In genomic region chr17:67290662-67291240, GRCm38 (mm10) we compare ENCODE assay signal across 10 mouse cellular contexts.
DNase-seq lines count a peak whose midpoint lies in the region; ATAC-seq and TF ChIP-seq lines count a peak whose summit lies in the region.
"Had no signal": no experiment of that assay in that cellular context is flagged by ENCODE, and none has a peak within 500 bp of the region (broad histone marks: within the 10 kb centered on the region; RNA-seq: fewer than 3 reads in every experiment).

No protein-coding gene starts in this region.

- peaks cover 13% of the 10 kb centered on the region for H3K4me1 ChIP-seq in heart, adult 2 months (ENCODE audit: control insufficient read depth, insufficient read depth, low read length)
- no peaks in the 10 kb centered on the region; the same call in 1 of the 2 replicates for H3K4me1 ChIP-seq in forebrain, postnatal 0 days (ENCODE audit: insufficient read depth)
- H3K4me1 ChIP-seq in midbrain, embryonic 11.5 days (ENCODE audit: control insufficient read depth, insufficient read depth, low read length) = peaks cover 7% of the 10 kb centered on the region

- no peak for TF ChIP-seq CTCF in heart, adult 2 months (IDR thresholded peaks at IDR 0.05)
- no peak for TF ChIP-seq CTCF in forebrain, postnatal 0 days (IDR thresholded peaks at IDR 0.05; ENCODE audit: low read depth)

- H3K9ac ChIP-seq in heart, adult 2 months (ENCODE audit: low read depth, low read length) = 0 out of 2 replicates have a peak overlapping the region, but pooled peaks have one; percentile 29
- H3K9ac ChIP-seq in forebrain, postnatal 0 days = no peak overlapping the region
- no peak overlapping the region; the same call in 1 of the 2 replicates for H3K9ac ChIP-seq in midbrain, embryonic 11.5 days (ENCODE audit: low read length)

- H3K4me2 ChIP-seq in forebrain, postnatal 0 days (ENCODE audit: low read depth) = peak overlapping the region; percentile 37; the same call in 1 of the 2 replicates
- H3K4me2 ChIP-seq in midbrain, embryonic 11.5 days = peak overlapping the region; percentile 26; the same call in 1 of the 2 replicates

- DNase-seq in heart, adult 2 months = no peak
- no peak for DNase-seq in heart, postnatal 4 days
- DNase-seq in Muller cell, postnatal 12 days (ENCODE audit: inconsistent ontology term) = peak; percentile 61
- peak; percentile 72 for DNase-seq in forebrain, postnatal 0 days
- DNase-seq in midbrain, embryonic 11.5 days (ENCODE audit: low spot score, missing footprints) = peak; percentile 90
- DNase-seq in thymus, postnatal 25 days = no peak
- DNase-seq in MN1 (ENCODE audit: low spot score) = no peak
- DNase-seq in kidney, postnatal 14 days = no peak
- DNase-seq: adrenal gland, adult 8-10 months; kidney, adult 11 months had no signal

- H3K36me3 ChIP-seq in heart, adult 2 months (ENCODE audit: control insufficient read depth, insufficient read depth, low read length) = peaks cover 3% of the 10 kb centered on the region; the same call in 1 of the 2 replicates
- no peaks in the 10 kb centered on the region for H3K36me3 ChIP-seq in forebrain, postnatal 0 days (ENCODE audit: insufficient read depth)
- H3K36me3 ChIP-seq in midbrain, embryonic 11.5 days (ENCODE audit: control insufficient read depth, insufficient read depth, low read length) = no peaks in the 10 kb centered on the region

- intact Hi-C loops in heart, adult 2 months (cut with DNase I) = no loop called here

- no peaks in the 10 kb centered on the region for H3K27me3 ChIP-seq in heart, adult 2 months (ENCODE audit: control insufficient read depth, insufficient read depth, low read length)
- H3K27me3 ChIP-seq in forebrain, postnatal 0 days (ENCODE audit: insufficient read depth, low read length) = no peaks in the 10 kb centered on the region; the same call in 1 of the 2 replicates
- H3K27me3 ChIP-seq in midbrain, embryonic 11.5 days (ENCODE audit: control insufficient read depth, insufficient read depth, low read length) = no peaks in the 10 kb centered on the region

- peaks cover 7% of the 10 kb centered on the region for H3K79me2 ChIP-seq in heart, adult 2 months (replicated peaks; ENCODE audit: control insufficient read depth, insufficient read depth, low read length)

- WGBS in heart, adult 2 months = 52% methylated on average over 16 of the region's 16 CpGs
- 5% methylated on average over 16 of the region's 16 CpGs for WGBS in forebrain, postnatal 0 days
- WGBS in midbrain, embryonic 11.5 days = 22% methylated on average over 16 of the region's 16 CpGs

- no peak for TF ChIP-seq POLR2A in heart, adult 2 months (IDR thresholded peaks at IDR 0.05; ENCODE audit: insufficient read depth, low read depth, low read length)

- no peak for TF ChIP-seq EP300 in heart, adult 2 months (IDR thresholded peaks at IDR 0.05; ENCODE audit: insufficient read depth, low read depth, low read length)

- no peak overlapping the region for H3K4me3 ChIP-seq in heart, adult 2 months
- peak overlapping the region; percentile 20 for H3K4me3 ChIP-seq in forebrain, postnatal 0 days (ENCODE audit: low read depth, low read length)
- no peak overlapping the region for H3K4me3 ChIP-seq in midbrain, embryonic 11.5 days (ENCODE audit: low read depth, low read length)

- no peak overlapping the region for H3K27ac ChIP-seq in heart, adult 2 months
- H3K27ac ChIP-seq in forebrain, postnatal 0 days (ENCODE audit: low read depth, low read length) = no peak overlapping the region
- H3K27ac ChIP-seq in midbrain, embryonic 11.5 days (ENCODE audit: low read depth, low read length) = no peak overlapping the region

- H3K9me3 ChIP-seq in forebrain, postnatal 0 days (ENCODE audit: low read length) = no peaks in the 10 kb centered on the region
- H3K9me3 ChIP-seq in midbrain, embryonic 11.5 days (ENCODE audit: control insufficient read depth, low read length) = no peaks in the 10 kb centered on the region

- ATAC-seq in forebrain, postnatal 0 days = peak; percentile 95
- ATAC-seq in midbrain, embryonic 11.5 days (ENCODE audit: low FRiP score) = peak; percentile 78

Comparison
In these comparisons a context has a peak if more than half of its experiments do, and no peak if none do; other contexts are left out.
1. DNase-seq: peak in Muller cell, postnatal 12 days (single experiment), forebrain, postnatal 0 days (single experiment) and midbrain, embryonic 11.5 days (single experiment); none in heart, adult 2 months (0 of 2), heart, postnatal 4 days (single experiment), thymus, postnatal 25 days (single experiment), MN1 (single experiment) and kidney, postnatal 14 days (single experiment).